Mouse (Mus musculus) ES-E14 (cell line): Measurements from ENCODE around the gene Taf4. TPM values are rescaled to one million over a fixed set of nuclear protein-coding genes. Genes with fewer than 3 reads are reported as not detected.

ENCODE experiments used
- DNase-seq: peaks from one replicate; pipeline ENCODE4 v3.0.0-alpha.2; 2013; ENCODE audit warnings: low read depth, low spot score
- H3K27ac ChIP-seq: 2 replicates; pipeline ENCODE4 v1.5.1; 2012; ENCODE audit warnings: low read depth, mild to moderate bottlenecking, low read length, moderate library complexity, mixed read lengths; ENCODE audit not compliant: poor library complexity, insufficient read depth, severe bottlenecking
- H3K36me3 ChIP-seq: 2 replicates; pipeline ENCODE4 v1.6.1; 2012; ENCODE audit warnings: mild to moderate bottlenecking, low read length, moderate library complexity, mixed read lengths; ENCODE audit not compliant: control insufficient read depth, poor library complexity, insufficient read depth, severe bottlenecking
- H3K4me1 ChIP-seq, 2 experiments: fragments of 150-350 bp in 1 of 2; sonication (generic) in 1 of 2; 2 replicates each; pipeline ENCODE4 v1.6.1; 2012; ENCODE audit warnings: low read length in 2 of 2, mild to moderate bottlenecking in 1 of 2, mixed read lengths in 1 of 2; ENCODE audit not compliant: control insufficient read depth in 2 of 2, insufficient read depth in 2 of 2, poor library complexity in 1 of 2
- H3K4me3 ChIP-seq, 2 experiments: fragments of 150-350 bp in 1 of 2; sonication (generic) in 1 of 2; 2 replicates each; pipeline ENCODE4 v1.5.1; 2012; ENCODE audit warnings: low read length in 2 of 2, low read depth in 1 of 2, mild to moderate bottlenecking in 1 of 2, mixed read lengths in 1 of 2; ENCODE audit not compliant: insufficient read depth in 1 of 2, poor library complexity in 1 of 2, severe bottlenecking in 1 of 2
- H3K9ac ChIP-seq: 2 replicates; pipeline ENCODE4 v1.6.1; 2012; ENCODE audit warnings: low read depth, mild to moderate bottlenecking, low read length, mixed read lengths; ENCODE audit not compliant: poor library complexity, insufficient read depth, severe bottlenecking
- H3K9me3 ChIP-seq: fragments of 150-350 bp; sonication (generic); 2 replicates; pipeline ENCODE4 v1.6.1; 2012; ENCODE audit warnings: low read depth, mild to moderate bottlenecking, low read length; ENCODE audit not compliant: control insufficient read depth, insufficient read depth
- CHD2 ChIP-seq: IDR thresholded peaks from 2 replicates; pipeline ENCODE4 v1.6.1; 2014; ENCODE audit warnings: mild to moderate bottlenecking, low read depth, low read length, inconsistent platforms
- HCFC1 ChIP-seq: IDR thresholded peaks from 2 replicates; pipeline ENCODE4 v1.6.1; 2012; ENCODE audit warnings: low read length, inconsistent platforms, borderline replicate concordance; ENCODE audit not compliant: insufficient read depth
- MAFK ChIP-seq: IDR thresholded peaks from 2 replicates; pipeline ENCODE4 v1.6.1; 2014; ENCODE audit warnings: mild to moderate bottlenecking, low read depth, low read length, inconsistent platforms; ENCODE audit not compliant: insufficient read depth
- ZC3H11A ChIP-seq: IDR thresholded peaks from 2 replicates; pipeline ENCODE4 v1.6.1; 2012; ENCODE audit warnings: low read depth, mild to moderate bottlenecking, inconsistent platforms, low read length, borderline replicate concordance
- ZNF384 ChIP-seq: IDR thresholded peaks from 2 replicates; pipeline ENCODE4 v1.6.1; 2012; ENCODE audit warnings: low read depth, low read length, inconsistent platforms
- in situ Hi-C, 2 experiments: fragments of 600-800 bp; cut with MboI; formaldehyde crosslinking; loops; one replicate each; pipeline ENCODE4 v1.15.1; 2025; ENCODE audit warnings: low sequenced_read_pairs in 2 of 2, inconsistent platforms in 1 of 2; ENCODE audit not compliant: unreplicated experiment in 2 of 2
- total RNA-seq: library from RNA; depleted of rRNA; stranded (reverse); fragments of 300-350 nt; gene quantifications from 2 replicates; pipeline ENCODE4 v1.2.3, GENCODE M21; 2012

The Taf4 gene
- total RNA-seq, 1 experiment = 19.0 TPM

DNA sequence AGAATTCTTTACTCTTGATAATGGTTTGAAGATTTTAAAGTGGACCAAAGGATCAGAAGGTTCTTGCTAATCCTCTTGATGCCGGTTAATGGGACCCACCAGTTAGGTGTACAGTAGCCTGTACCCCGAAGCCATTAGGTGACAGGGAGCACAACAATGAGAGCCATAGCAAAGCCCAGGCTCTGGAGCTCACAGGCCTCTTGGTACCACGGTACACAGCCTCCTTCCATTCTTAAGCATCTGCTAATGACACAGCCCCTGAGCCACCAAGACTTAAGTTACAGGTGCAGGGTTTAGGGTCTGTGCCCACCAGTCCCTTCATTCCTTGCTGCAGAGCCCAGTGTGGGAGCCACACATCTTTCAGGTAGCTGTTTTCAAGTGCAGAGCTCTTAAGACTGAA is 1.8 kb upstream of the Taf4 start:
- no peak overlapping the region for H3K4me3 ChIP-seq
- DNase-seq = no peak

DNA sequence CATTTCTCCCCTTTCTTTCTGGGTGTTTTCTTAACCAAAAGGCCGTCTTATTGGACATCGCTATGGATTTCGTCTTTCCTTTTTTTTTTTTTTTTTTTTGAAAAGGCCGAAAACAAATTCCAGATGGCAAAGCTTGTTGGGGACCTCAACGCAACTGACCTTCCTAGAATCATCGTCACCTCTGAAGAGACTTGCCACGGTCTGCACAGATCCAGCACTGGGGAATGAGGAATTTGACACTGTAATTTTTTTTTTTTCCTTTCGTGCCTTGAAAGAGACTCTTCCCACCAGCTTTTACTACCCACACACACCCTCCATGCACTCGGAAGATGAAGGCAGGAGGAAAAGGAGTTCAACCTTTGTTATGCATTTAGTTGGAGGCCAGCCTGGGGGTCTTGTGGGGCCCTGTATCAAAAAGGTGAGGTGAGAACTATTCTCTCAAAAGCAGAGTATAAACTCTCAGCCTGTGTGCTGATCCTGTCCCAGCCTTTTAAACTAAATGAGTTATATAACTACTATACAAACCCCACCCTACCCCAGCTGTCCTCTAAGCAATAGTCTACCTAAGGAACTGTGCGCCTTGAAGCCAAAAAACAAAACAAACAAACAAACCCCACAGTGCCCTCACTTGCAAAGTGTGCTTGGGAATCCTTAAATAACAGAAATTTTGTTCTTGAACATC is 1.0 kb upstream of the Taf4 start:
- H3K27ac ChIP-seq = no peak overlapping the region
- in situ Hi-C loops = no loop called here
- DNase-seq = no peak
- no peak for TF ChIP-seq MAFK
- TF ChIP-seq ZNF384 = peak; percentile 54; the same call in 1 of the 2 replicates
- peaks cover 1 to 10% of the 10 kb centered on the region in 2 experiments; a peak in 3 of 4 replicates for H3K4me1 ChIP-seq
- H3K36me3 ChIP-seq = no peaks in the 10 kb centered on the region
- peak overlapping the region; percentile 67 to 80 for H3K4me3 ChIP-seq
- no peaks in the 10 kb centered on the region for H3K9me3 ChIP-seq
- peak overlapping the region; percentile 77; the same call in 1 of the 2 replicates for H3K9ac ChIP-seq

More for the DNA sequence above, 1.8 kb upstream of the Taf4 start:
- Histone ChIP-seq H3K36me3 (no peaks in the 10 kb centered on the region), H3K27ac (no peak overlapping the region), H3K9me3 (no peaks in the 10 kb centered on the region), H3K4me1 (peaks cover 1 to 10% of the 10 kb centered on the region in 2 experiments; a peak in 3 of 4 replicates), H3K9ac (no peak overlapping the region)
- TF ChIP-seq ZNF384 (no peak), MAFK (no peak), HCFC1 (no peak), ZC3H11A (no peak), CHD2 (no peak)
- in situ Hi-C loops = no loop called here

GRCm38 (mm10) chr2:179976295-179976627 is 185 bp downstream of the Taf4 start:
- in situ Hi-C loops = no loop called here
- no peaks in the 10 kb centered on the region for H3K9me3 ChIP-seq
- H3K4me3 ChIP-seq = peak overlapping the region; percentile 76 to 100; a peak in 3 of 4 replicates
- peak overlapping the region; percentile 76 for H3K27ac ChIP-seq
- H3K4me1 ChIP-seq = peaks cover 1 to 12% of the 10 kb centered on the region in 2 experiments; a peak in 3 of 4 replicates
- TF ChIP-seq MAFK = no peak
- no peak for TF ChIP-seq ZC3H11A
- no peak for TF ChIP-seq HCFC1
- no peak for TF ChIP-seq ZNF384
- TF ChIP-seq CHD2 = no peak
- no peak for DNase-seq
- H3K9ac ChIP-seq = peak overlapping the region; percentile 97
- H3K36me3 ChIP-seq = no peaks in the 10 kb centered on the region

DNA sequence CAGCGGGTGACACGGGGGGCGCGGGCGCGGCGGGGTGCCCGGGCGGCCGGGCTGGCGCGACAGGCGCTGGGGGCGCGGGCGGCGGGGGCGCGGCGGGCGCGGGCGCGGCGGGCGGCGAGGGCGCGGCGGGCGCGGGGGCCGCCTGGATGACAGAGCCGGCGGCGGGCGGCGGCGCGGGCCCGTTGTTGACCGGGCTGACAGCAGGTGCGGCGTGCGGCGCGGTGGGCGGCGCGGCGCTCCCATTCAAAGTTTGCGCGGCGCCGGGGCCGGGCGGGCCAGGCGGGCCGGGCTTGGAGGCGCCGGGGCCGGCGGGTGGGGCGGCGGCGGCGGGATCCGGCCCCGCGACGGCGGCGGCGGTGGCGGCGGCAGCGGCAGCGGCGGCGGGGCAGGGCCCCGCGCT is 595 bp downstream of the Taf4 start:
- TF ChIP-seq HCFC1 = no peak
- no peak for TF ChIP-seq ZC3H11A
- no peak for TF ChIP-seq MAFK
- no peak for TF ChIP-seq CHD2
- no peak for TF ChIP-seq ZNF384
- H3K4me1 ChIP-seq = peaks cover 1 to 12% of the 10 kb centered on the region in 2 experiments; a peak in 3 of 4 replicates
- no peaks in the 10 kb centered on the region for H3K9me3 ChIP-seq
- DNase-seq = no peak
- peak overlapping the region; percentile 97 for H3K9ac ChIP-seq
- H3K36me3 ChIP-seq = no peaks in the 10 kb centered on the region
- no peak overlapping the region for H3K27ac ChIP-seq
- in situ Hi-C loops = no loop called here
- peak overlapping the region in 1 of 2 experiments; percentile 100; a peak in 3 of 4 replicates for H3K4me3 ChIP-seq
